Mouse (Mus musculus) T-cell, adult 66 days (primary cell): Measurements from ENCODE around the gene C3. TPM values are rescaled to one million over a fixed set of nuclear protein-coding genes. Genes with fewer than 3 reads are reported as not detected.

Experiments used
- total RNA-seq, 2 experiments: library from RNA; stranded (reverse); gene quantifications; 3 replicates in 1 of 2; 4 replicates in 1 of 2; pipeline ENCODE4 v1.2.4; 2023

Gene C3
- 1 to 10 TPM in 1 of 2 experiments, under 1 TPM in 1; 0.71 to 3.3 TPM for total RNA-seq

GRCm38 (mm10) chr17:57228014-57228413, at the start of gene C3:
TSS of gene C3 (minus strand) at chr17:57228136.

DNA sequence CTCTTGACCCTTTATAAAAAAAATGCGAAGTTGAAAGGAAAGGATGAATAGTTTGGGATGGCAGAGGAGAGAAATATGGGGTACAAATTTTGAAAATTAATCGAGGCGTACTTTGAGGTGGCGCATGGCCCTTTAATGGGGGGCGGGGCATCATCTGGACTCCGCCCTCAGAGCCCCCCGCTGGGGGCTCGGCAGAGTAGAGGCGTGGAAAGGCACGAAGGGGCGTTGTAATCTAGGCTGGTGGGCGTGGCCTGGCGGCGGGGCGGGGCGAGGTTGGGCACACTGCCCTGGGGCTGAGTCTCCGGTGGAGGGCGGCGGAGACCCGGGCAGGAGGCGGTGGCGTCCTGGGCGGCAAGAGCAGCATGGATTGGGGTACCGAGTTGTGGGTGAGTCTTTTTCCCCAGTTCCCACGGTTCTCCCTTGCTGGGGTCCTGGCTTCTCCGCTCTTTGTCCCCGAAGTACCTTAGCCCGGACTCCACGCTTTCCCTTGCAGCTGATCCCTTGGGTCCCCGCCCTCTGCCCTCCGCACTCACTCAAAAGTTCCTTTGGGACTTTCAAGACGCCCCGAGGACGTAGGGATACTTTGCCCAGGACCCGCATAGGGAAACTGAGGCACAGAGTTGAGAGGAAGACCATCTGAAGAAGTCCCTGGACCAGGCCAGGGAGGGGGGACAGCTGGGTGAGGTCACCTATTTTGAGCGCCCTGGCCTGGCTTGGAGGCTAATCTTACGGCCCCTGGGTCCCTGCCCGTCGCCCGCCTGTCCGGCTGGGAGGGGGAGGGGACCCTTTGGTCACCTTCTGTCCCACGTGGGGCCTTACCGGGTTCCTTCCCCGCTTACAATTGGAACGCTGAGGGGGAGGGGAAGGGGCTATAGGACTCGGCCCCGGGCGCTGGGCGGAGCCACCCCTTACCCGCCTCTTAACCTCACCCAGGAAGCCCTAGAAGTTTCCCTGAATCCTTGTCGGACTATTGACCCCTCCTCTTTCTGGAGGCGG, 21.5 kb upstream of the C3 start, which contains the start of gene Trip10:
Trip10 (plus strand) TSS at position 270 of the 996 bp plus-strand sequence.

DNA sequence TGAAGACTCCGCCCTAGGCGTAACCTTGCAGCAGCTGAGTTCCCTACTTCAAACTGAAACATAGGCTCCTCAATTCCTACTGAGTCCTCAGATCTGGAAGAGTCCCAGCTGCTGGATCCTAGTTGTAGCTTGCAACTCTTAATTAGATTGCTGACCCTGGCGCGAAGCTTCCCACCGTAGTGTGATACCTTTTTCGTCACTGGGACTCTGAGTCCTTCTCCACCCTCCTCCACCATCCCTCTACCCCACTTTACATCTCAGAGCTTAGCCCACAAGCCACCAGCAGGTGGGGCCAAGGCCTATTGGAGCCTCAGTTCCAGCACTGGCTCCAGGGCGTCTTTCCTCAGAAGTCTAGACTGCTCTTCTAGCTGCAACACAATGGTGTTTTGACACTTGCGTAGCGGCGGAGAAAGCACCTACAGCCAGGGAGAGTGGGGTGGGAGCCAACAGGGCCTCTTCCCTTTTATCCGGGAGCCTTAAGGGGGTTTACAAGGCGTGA, 20.3 kb upstream of the C3 start, which contains the start of gene Gpr108:
Gpr108 (minus strand) TSS at position 246 of the 499 bp plus-strand sequence.

DNA sequence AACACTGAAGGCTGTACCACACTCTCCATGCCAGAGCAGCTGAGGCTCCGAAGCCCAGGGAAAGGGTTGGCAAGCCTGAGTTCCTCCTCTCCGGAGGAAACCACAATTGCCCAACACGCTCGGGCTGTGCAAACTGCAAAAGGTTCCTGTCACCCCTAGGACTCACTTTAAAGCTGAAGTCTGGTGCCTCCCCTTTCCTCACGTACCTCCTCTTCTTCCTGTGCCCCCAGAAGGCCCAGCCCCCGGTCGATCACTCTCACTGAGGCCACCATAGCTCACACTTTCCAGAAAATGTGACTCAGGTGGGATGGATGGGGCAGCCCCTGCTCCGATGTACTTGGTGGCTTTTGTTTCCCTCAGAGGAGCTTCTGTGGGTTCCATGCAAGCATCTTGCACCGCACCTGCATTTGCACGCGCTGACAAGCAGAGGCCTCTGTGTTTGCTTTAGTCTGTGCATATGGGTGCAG, 33.9 kb downstream of the C3 start, which contains the start of gene Tnfsf14:
Tnfsf14 (minus strand) TSS at position 137 of the 467 bp plus-strand sequence.

Other genes starting within 250 kb of the C3 start
- not detected for gene Acer1, start 246.0 kb downstream of the C3 start, total RNA-seq
- 10 to 100 TPM; 31.2 to 33.7 TPM for gene Clpp, start 237.8 kb downstream of the C3 start, total RNA-seq
- gene Alkbh7, start 230.8 kb downstream of the C3 start, total RNA-seq: 10 to 100 TPM; 12.5 to 13.6 TPM
- 1 to 10 TPM; 2.4 to 2.7 TPM for gene Pspn, start 228.1 kb downstream of the C3 start, total RNA-seq
- 10 to 100 TPM; 51.1 to 57.4 TPM for gene Gtf2f1, start 216.8 kb downstream of the C3 start, total RNA-seq
- gene Gm17949, start 216.7 kb downstream of the C3 start, total RNA-seq: not detected
- 100 to 1,000 TPM; 134 to 144 TPM for gene Khsrp, start 196.6 kb downstream of the C3 start, total RNA-seq
- gene Slc25a41, start 186.5 kb downstream of the C3 start, total RNA-seq: not detected
- 1 to 10 TPM in 1 of 2 experiments, under 1 TPM in 1; 0.99 to 1.6 TPM for gene Crb3, start 169.0 kb downstream of the C3 start, total RNA-seq
- 10 to 100 TPM; 27.8 to 38.7 TPM for gene Slc25a23, start 168.3 kb downstream of the C3 start, total RNA-seq
- 100 to 1,000 TPM; 182 to 245 TPM for gene Dennd1c, start 149.6 kb downstream of the C3 start, total RNA-seq
- gene Tubb4a, start 140.4 kb downstream of the C3 start, total RNA-seq: 1 to 10 TPM; 1.4 to 1.5 TPM
- 1 to 10 TPM; 2.0 to 3.2 TPM for gene Tnfsf9, start 122.8 kb downstream of the C3 start, total RNA-seq
- gene Cd70, start 78.4 kb downstream of the C3 start, total RNA-seq: not detected
- 10 to 100 TPM in 1 of 2 experiments, 1 to 10 TPM in 1; 7.2 to 13.8 TPM for gene Tnfsf14, start 34.0 kb downstream of the C3 start, total RNA-seq
- gene Gpr108, start 20.3 kb upstream of the C3 start, total RNA-seq: 10 to 100 TPM; 40.9 to 47.9 TPM
- 1 to 10 TPM; 5.8 to 5.9 TPM for gene Trip10, start 21.3 kb upstream of the C3 start, total RNA-seq
- gene Vav1, start 51.0 kb upstream of the C3 start, total RNA-seq: 100 to 1,000 TPM; 169 to 171 TPM
- gene Adgre1, start 130.6 kb upstream of the C3 start, total RNA-seq: 1 to 10 TPM in 1 of 2 experiments, under 1 TPM in 1; 0.98 to 6.7 TPM